8 mouse cellular contexts compared by ENCODE assay signal in the genomic region with DNA sequence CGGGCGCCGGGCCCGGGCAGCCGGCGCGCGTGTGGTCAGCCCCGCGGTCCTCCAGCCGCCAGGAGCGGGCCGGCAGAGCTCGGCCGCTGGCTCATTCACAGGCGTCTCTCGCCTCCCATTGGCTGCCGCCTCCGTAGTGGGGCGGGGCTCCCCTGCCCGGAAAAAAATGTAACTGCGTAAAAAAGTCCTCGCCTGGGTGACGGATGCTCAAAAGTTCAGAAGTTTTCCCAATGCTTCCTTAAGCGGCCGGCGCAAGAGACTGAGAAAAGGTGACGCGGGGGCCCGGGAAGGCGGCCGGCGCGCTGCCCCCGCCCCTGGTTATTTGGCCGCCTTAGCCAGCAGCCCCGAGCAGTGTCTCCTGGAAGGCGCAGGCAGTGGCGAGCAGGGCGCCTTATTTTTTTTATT. TPM values are rescaled to one million over a fixed set of nuclear protein-coding genes. Genes with fewer than 3 reads are reported as not detected.
A peak's percentile ranks its signal among the peaks of the same experiment; 100 is the strongest.
DNase-seq lines count a peak whose midpoint lies in the region; ATAC-seq and TF ChIP-seq lines count a peak whose summit lies in the region.

A gene (plus strand): TSS at position 206 of the 405 bp plus-strand sequence.

- H3K9ac ChIP-seq in heart, embryonic 14.5 days (ENCODE audit: low read length), result peak within 1 kb of the TSS; percentile 88
- H3K9ac ChIP-seq in lung, embryonic 14.5 days, result peak within 1 kb of the TSS; percentile 70

- H3K4me2 ChIP-seq in heart, embryonic 14.5 days (ENCODE audit: low read length), result peak within 1 kb of the TSS; percentile 98
- H3K4me2 ChIP-seq in lung, embryonic 14.5 days, result peak within 1 kb of the TSS; percentile 99

- H3K36me3 ChIP-seq in C2C12 (ENCODE audit: control insufficient read depth, insufficient read depth), result peaks cover 7% of the 10 kb centered on the region
- H3K36me3 ChIP-seq in heart, embryonic 14.5 days (ENCODE audit: control insufficient read depth, insufficient read depth, low read length), result no peaks in the 10 kb centered on the region
- no peaks in the 10 kb centered on the region for H3K36me3 ChIP-seq in lung, embryonic 14.5 days (ENCODE audit: insufficient read depth)

- peak; percentile 85 for ATAC-seq in heart, embryonic 14.5 days (ENCODE audit: insufficient number of reproducible peaks, insufficient read depth, low FRiP score, low read depth)
- ATAC-seq in lung, embryonic 14.5 days (ENCODE audit: insufficient read depth), result peak; percentile 89

- no peaks in the 10 kb centered on the region for H3K9me3 ChIP-seq in heart, embryonic 14.5 days (ENCODE audit: control insufficient read depth, low read length)
- no peaks in the 10 kb centered on the region for H3K9me3 ChIP-seq in lung, embryonic 14.5 days (ENCODE audit: low read depth, low read length)

- no peaks in the 10 kb centered on the region for H3K27me3 ChIP-seq in C2C12 (ENCODE audit: control insufficient read depth, insufficient read depth, insufficient read length)
- H3K27me3 ChIP-seq in heart, embryonic 14.5 days (ENCODE audit: control insufficient read depth, insufficient read depth, low read length), result peaks cover 68% of the 10 kb centered on the region
- H3K27me3 ChIP-seq in lung, embryonic 14.5 days (ENCODE audit: insufficient read depth, low read length), result peaks cover 92% of the 10 kb centered on the region

- peak; percentile 91 for DNase-seq in adrenal gland, adult 8-10 months
- peak; percentile 93 for DNase-seq in fibroblast of lung, adult 2 months (ENCODE audit: low read depth)
- DNase-seq in kidney, postnatal 10 days, result peak; percentile 93
- DNase-seq in lung, embryonic 14.5 days, result peak; percentile 95
- peak; percentile 49 for DNase-seq in ovary, postnatal 10 days (ENCODE audit: low spot score)
- peak; percentile 83 to 84 for DNase-seq in urinary bladder, postnatal 4 days (ENCODE audit: low spot score in 2 of 2)

- peaks cover 9 to 24% of the 10 kb centered on the region in 2 experiments; a peak in 3 of 4 replicates for H3K4me1 ChIP-seq in heart, embryonic 14.5 days (ENCODE audit: control insufficient read depth in 2 of 2, insufficient read depth in 2 of 2, low read length in 2 of 2)
- no peaks in the 10 kb centered on the region; the same call in 1 of the 2 replicates for H3K4me1 ChIP-seq in lung, embryonic 14.5 days (ENCODE audit: insufficient read depth)

- peaks cover 45% of the 10 kb centered on the region for H3K79me2 ChIP-seq in C2C12 (ENCODE audit: control insufficient read depth, insufficient read depth)

- under 1% methylated on average over 28 of the region's 40 CpGs for WGBS in heart, embryonic 14.5 days
- WGBS in lung, embryonic 14.5 days, result under 1% methylated on average over 40 of the region's 40 CpGs

- H3K79me3 ChIP-seq in C2C12 (ENCODE audit: low read depth), result peaks cover 30% of the 10 kb centered on the region

- H3K4me3 ChIP-seq in C2C12 (ENCODE audit: insufficient read depth, poor library complexity, severe bottlenecking), result peak within 1 kb of the TSS; percentile 60
- peak within 1 kb of the TSS; percentile 58 to 72 for H3K4me3 ChIP-seq in heart, embryonic 14.5 days (ENCODE audit: control insufficient read depth in 1 of 2, insufficient read depth in 1 of 2, low read depth in 1 of 2, low read length in 2 of 2)
- peak within 1 kb of the TSS; percentile 59 for H3K4me3 ChIP-seq in lung, embryonic 14.5 days (ENCODE audit: low read depth, low read length)

- peak within 1 kb of the TSS; percentile 87 for H3ac ChIP-seq in C2C12 (ENCODE audit: control insufficient read depth, insufficient read length, low read depth)

- no peak for TF ChIP-seq CTCF in C2C12 (IDR thresholded peaks at IDR 0.05; ENCODE audit: control insufficient read depth, insufficient read depth, insufficient read length)
- TF ChIP-seq CTCF in lung, embryonic 14.5 days (IDR thresholded peaks at IDR 0.05; ENCODE audit: low read depth), result no peak

- peak within 1 kb of the TSS; percentile 95 to 96 for H3K27ac ChIP-seq in heart, embryonic 14.5 days (replicated peaks in 1 of 2; ENCODE audit: control insufficient read depth in 1 of 2, insufficient read depth in 1 of 2, low read depth in 2 of 2, low read length in 2 of 2)
- peak within 1 kb of the TSS; percentile 92 for H3K27ac ChIP-seq in lung, embryonic 14.5 days (ENCODE audit: low read depth)

TF ChIP-seq in C2C12, 6 proteins besides CTCF, POLR2A, EP300 and RAD21:
- no peak for TF ChIP-seq MAX (IDR thresholded peaks at IDR 0.05)

RNA-seq across cellular contexts. Expression of the gene that starts here (rescaled TPM):
- polyA plus RNA-seq in C2C12 (2012; fragmentation: generic; extraction: Trizol), result 4.1 TPM
- 1 to 10 TPM; 4.8 to 9.0 (median 7.3) TPM for total RNA-seq in adrenal gland, adult 8-10 months (2022)
- 4.3 and 5.0 TPM in 2 replicates for polyA plus RNA-seq in heart, embryonic 14.5 days (2014; fragmentation: Nextera tagmentation; extraction: Ambion mirVana)
- 0.63 and 0.74 TPM in 2 replicates for polyA plus RNA-seq in lung, embryonic 14.5 days (2014; fragmentation: Nextera tagmentation; extraction: Ambion mirVana)

Comparison
In these comparisons a context has a peak if more than half of its experiments do, and no peak if none do; other contexts are left out.
1. Peak in every context shown above with its lines: DNase-seq, ATAC-seq, H3K4me3 ChIP-seq and H3K27ac ChIP-seq.
2. Peak in DNase-seq, ATAC-seq, H3K4me3 ChIP-seq, H3K27ac ChIP-seq, H3K9ac ChIP-seq and H3K4me2 ChIP-seq in lung, embryonic 14.5 days; RNA of the gene not detected or under 1 TPM.